Comparison of ENCODE assay signal across 9 mouse cellular contexts in genomic region chr17:56153643-56154042, GRCm38 (mm10). TPM values are rescaled to one million over a fixed set of nuclear protein-coding genes. Genes with fewer than 3 reads are reported as not detected.
DNase-seq lines count a peak whose midpoint lies in the region; ATAC-seq and TF ChIP-seq lines count a peak whose summit lies in the region.
"Had no signal": no experiment of that assay in that cellular context is flagged by ENCODE, and none has a peak within 500 bp of the region (broad histone marks: within the 10 kb centered on the region; RNA-seq: fewer than 3 reads in every experiment).

No protein-coding gene starts in this region.

- no peak overlapping the region for H3K27ac ChIP-seq in kidney, adult 2 months (ENCODE audit: insufficient read depth, low read depth, low read length)
- H3K27ac ChIP-seq in limb, embryonic 13.5 days = no peak overlapping the region
- no peak overlapping the region for H3K27ac ChIP-seq in midbrain, embryonic 13.5 days

- no peaks in the 10 kb centered on the region for H3K27me3 ChIP-seq in kidney, adult 2 months (replicated peaks; ENCODE audit: control insufficient read depth, insufficient read depth, low read length)
- H3K27me3 ChIP-seq in limb, embryonic 13.5 days = peaks cover 92% of the 10 kb centered on the region
- H3K27me3 ChIP-seq in midbrain, embryonic 13.5 days = peaks cover 37% of the 10 kb centered on the region

- no peak overlapping the region for H3K4me3 ChIP-seq in kidney, adult 2 months (ENCODE audit: insufficient read depth, low read depth, low read length)
- no peak overlapping the region for H3K4me3 ChIP-seq in limb, embryonic 13.5 days
- no peak overlapping the region for H3K4me3 ChIP-seq in midbrain, embryonic 13.5 days (replicated peaks)

- peak; percentile 51 for DNase-seq in kidney, adult 2 months
- DNase-seq in kidney, adult 8-10 months = no peak
- DNase-seq in adrenal gland, postnatal 10 days = peak; percentile 91
- DNase-seq in gonadal fat pad, adult 2 months (ENCODE audit: low read depth) = peak; percentile 38
- DNase-seq in frontal cortex, adult 2 months (ENCODE audit: extremely low spot score in 1 of 2, low spot score in 1 of 2) = no peak
- no peak for DNase-seq in spleen, postnatal 4 days (ENCODE audit: low spot score in 2 of 2)

- no peaks in the 10 kb centered on the region for H3K4me1 ChIP-seq in kidney, adult 2 months (ENCODE audit: control insufficient read depth, insufficient read depth, low read length)
- H3K4me1 ChIP-seq in limb, embryonic 13.5 days = peaks cover 15% of the 10 kb centered on the region
- H3K4me1 ChIP-seq in midbrain, embryonic 13.5 days (replicated peaks) = peaks cover 24% of the 10 kb centered on the region

- no peak for TF ChIP-seq POLR2A in kidney, adult 2 months (IDR thresholded peaks at IDR 0.05; ENCODE audit: low read depth, low read length)

- TF ChIP-seq CTCF in kidney, adult 2 months (conservative IDR thresholded peaks at IDR 0.05; ENCODE audit: insufficient read depth, insufficient read length, low read depth, low read length) = no peak

- ATAC-seq in limb, embryonic 13.5 days (ENCODE audit: low FRiP score, low read depth) = peak; percentile 53; the same call in 1 of the 2 replicates
- peak; percentile 47 for ATAC-seq in midbrain, embryonic 13.5 days

- 29% methylated on average over 9 of the region's 9 CpGs for WGBS in kidney, adult 2 months
- WGBS in limb, embryonic 13.5 days = 32% methylated on average over 9 of the region's 9 CpGs
- WGBS in midbrain, embryonic 13.5 days = 30% methylated on average over 9 of the region's 9 CpGs

- no peaks in the 10 kb centered on the region for H3K36me3 ChIP-seq in kidney, adult 2 months (ENCODE audit: control insufficient read depth, insufficient read depth, low read length)
- no peaks in the 10 kb centered on the region for H3K36me3 ChIP-seq in limb, embryonic 13.5 days
- H3K36me3 ChIP-seq in midbrain, embryonic 13.5 days = no peaks in the 10 kb centered on the region

- no peak overlapping the region for H3K4me2 ChIP-seq in limb, embryonic 13.5 days (replicated peaks)
- H3K4me2 ChIP-seq in midbrain, embryonic 13.5 days (replicated peaks) = no peak overlapping the region

- H3K9ac ChIP-seq in limb, embryonic 13.5 days = no peak overlapping the region
- peak overlapping the region; percentile 25; the same call in 1 of the 2 replicates for H3K9ac ChIP-seq in midbrain, embryonic 13.5 days (replicated peaks)

- no peaks in the 10 kb centered on the region for H3K9me3 ChIP-seq in limb, embryonic 13.5 days
- H3K9me3 ChIP-seq in midbrain, embryonic 13.5 days = no peaks in the 10 kb centered on the region

RNA-seq across cellular contexts. Expression of gene Tnfaip8l1, which starts 8.6 kb away (rescaled TPM):
- polyA plus RNA-seq in kidney, adult 2 months (2012; rRNA removed) = 1.7 and 2.7 TPM in 2 replicates
- total RNA-seq in adrenal gland, postnatal 10 days (2021) = 10 to 100 TPM in 1 of 2 experiments, 1 to 10 TPM in 1; 9.5 to 11.0 TPM
- 3.6 and 4.3 TPM in 2 replicates for polyA plus RNA-seq in gonadal fat pad, adult 2 months (2012; rRNA removed)
- 11.3 and 12.0 TPM in 2 replicates for polyA plus RNA-seq in limb, embryonic 13.5 days (2015; fragmentation: Nextera tagmentation; extraction: Ambion mirVana)
- polyA plus RNA-seq in midbrain, embryonic 13.5 days (2015; fragmentation: Nextera tagmentation; extraction: Ambion mirVana) = 8.2 and 8.7 TPM in 2 replicates
- 6.6 TPM in 2 replicates for polyA plus RNA-seq in frontal cortex, adult 2 months (2012; rRNA removed)

RNA-seq across cellular contexts. Expression of gene Sema6b, which starts 13.5 kb away (rescaled TPM):
- polyA plus RNA-seq in kidney, adult 2 months (2012; rRNA removed) = 3.8 and 4.1 TPM in 2 replicates
- 10 to 100 TPM; 13.3 to 14.9 TPM for total RNA-seq in adrenal gland, postnatal 10 days (2021)
- 9.9 and 10.9 TPM in 2 replicates for polyA plus RNA-seq in gonadal fat pad, adult 2 months (2012; rRNA removed)
- polyA plus RNA-seq in limb, embryonic 13.5 days (2015; fragmentation: Nextera tagmentation; extraction: Ambion mirVana) = 2.5 and 2.6 TPM in 2 replicates
- 7.6 and 10.4 TPM in 2 replicates for polyA plus RNA-seq in midbrain, embryonic 13.5 days (2015; fragmentation: Nextera tagmentation; extraction: Ambion mirVana)
- polyA plus RNA-seq in frontal cortex, adult 2 months (2012; rRNA removed) = 89.0 and 95.5 TPM in 2 replicates

RNA-seq across cellular contexts. Expression of gene Mydgf, which starts 30.1 kb away (rescaled TPM):
- 60.6 and 71.7 TPM in 2 replicates for polyA plus RNA-seq in kidney, adult 2 months (2012; rRNA removed)
- 10 to 100 TPM; 55.6 to 61.9 TPM for total RNA-seq in adrenal gland, postnatal 10 days (2021)
- 88.2 and 96.4 TPM in 2 replicates for polyA plus RNA-seq in gonadal fat pad, adult 2 months (2012; rRNA removed)
- 98.6 and 102 TPM in 2 replicates for polyA plus RNA-seq in limb, embryonic 13.5 days (2015; fragmentation: Nextera tagmentation; extraction: Ambion mirVana)
- 64.6 and 68.4 TPM in 2 replicates for polyA plus RNA-seq in midbrain, embryonic 13.5 days (2015; fragmentation: Nextera tagmentation; extraction: Ambion mirVana)
- polyA plus RNA-seq in frontal cortex, adult 2 months (2012; rRNA removed) = 43.1 and 43.8 TPM in 2 replicates

RNA-seq across cellular contexts. Expression of gene Lrg1, which starts 31.8 kb away (rescaled TPM):
- 9.9 and 16.1 TPM in 2 replicates for polyA plus RNA-seq in kidney, adult 2 months (2012; rRNA removed)
- 10 to 100 TPM; 41.0 to 55.6 TPM for total RNA-seq in adrenal gland, postnatal 10 days (2021)
- 306 and 347 TPM in 2 replicates for polyA plus RNA-seq in gonadal fat pad, adult 2 months (2012; rRNA removed)
- polyA plus RNA-seq in limb, embryonic 13.5 days (2015; fragmentation: Nextera tagmentation; extraction: Ambion mirVana) = 0.27 and 0.37 TPM in 2 replicates
- 0.15 TPM in 1 of 2 replicates, not detected in the other for polyA plus RNA-seq in midbrain, embryonic 13.5 days (2015; fragmentation: Nextera tagmentation; extraction: Ambion mirVana)
- polyA plus RNA-seq in frontal cortex, adult 2 months (2012; rRNA removed) = 1.9 and 3.4 TPM in 2 replicates
- total RNA-seq: MEL had no signal

RNA-seq across cellular contexts. Expression of gene Plin5, which starts 36.2 kb away (rescaled TPM):
- 8.4 and 10.1 TPM in 2 replicates for polyA plus RNA-seq in kidney, adult 2 months (2012; rRNA removed)
- total RNA-seq in adrenal gland, postnatal 10 days (2021) = 100 to 1,000 TPM; 102 to 111 TPM
- polyA plus RNA-seq in gonadal fat pad, adult 2 months (2012; rRNA removed) = 15.6 and 21.5 TPM in 2 replicates
- polyA plus RNA-seq in limb, embryonic 13.5 days (2015; fragmentation: Nextera tagmentation; extraction: Ambion mirVana) = 0.13 TPM in 1 of 2 replicates, not detected in the other
- 0.43 and 0.55 TPM in 2 replicates for polyA plus RNA-seq in midbrain, embryonic 13.5 days (2015; fragmentation: Nextera tagmentation; extraction: Ambion mirVana)
- 0.19 and 0.38 TPM in 2 replicates for polyA plus RNA-seq in frontal cortex, adult 2 months (2012; rRNA removed)
- total RNA-seq: MEL had no signal

Comparison
In these comparisons a context has a peak if more than half of its experiments do, and no peak if none do; other contexts are left out.
1. DNase-seq: peak in kidney, adult 2 months (single experiment), adrenal gland, postnatal 10 days (single experiment) and gonadal fat pad, adult 2 months (single experiment); none in kidney, adult 8-10 months (0 of 2), frontal cortex, adult 2 months (0 of 2) and spleen, postnatal 4 days (0 of 2).